ENCODE assay signal across 8 mouse cellular contexts in genomic region chr15:103248401-103249313, GRCm38 (mm10). TPM values are rescaled to one million over a fixed set of nuclear protein-coding genes. Genes with fewer than 3 reads are reported as not detected.
DNase-seq lines count a peak whose midpoint lies in the region; ATAC-seq and TF ChIP-seq lines count a peak whose summit lies in the region.

No protein-coding gene starts in this region.

- 0 out of 2 replicates have a peak, but pooled peaks have one; percentile 29 for ATAC-seq in frontal cortex, adult (ENCODE audit: low TSS enrichment)
- ATAC-seq in embryonic facial prominence, embryonic 13.5 days (ENCODE audit: insufficient number of reproducible peaks, insufficient read depth, low FRiP score, low TSS enrichment, low read depth): no peak
- ATAC-seq in intestine, postnatal 0 days: 0 out of 2 replicates have a peak, but pooled peaks have one; percentile 16
- ATAC-seq in neural tube, embryonic 13.5 days (ENCODE audit: low read depth): 0 out of 2 replicates have a peak, but pooled peaks have one; percentile 33

- H3K27me3 ChIP-seq in embryonic facial prominence, embryonic 13.5 days: no peaks in the 10 kb centered on the region
- H3K27me3 ChIP-seq in intestine, postnatal 0 days (replicated peaks; ENCODE audit: control insufficient read depth, insufficient read depth, low read length): no peaks in the 10 kb centered on the region
- no peaks in the 10 kb centered on the region for H3K27me3 ChIP-seq in neural tube, embryonic 13.5 days

- H3K36me3 ChIP-seq in embryonic facial prominence, embryonic 13.5 days: peaks cover 48% of the 10 kb centered on the region
- H3K36me3 ChIP-seq in intestine, postnatal 0 days (ENCODE audit: control insufficient read depth, insufficient read depth): peaks cover 44% of the 10 kb centered on the region
- peaks cover 51% of the 10 kb centered on the region for H3K36me3 ChIP-seq in neural tube, embryonic 13.5 days

- no peak for DNase-seq in frontal cortex, postnatal 14 days (ENCODE audit: low spot score in 2 of 2)
- DNase-seq in 3134 (ENCODE audit: extremely low read depth, insufficient read length, low spot score): peak; percentile 52
- no peak for DNase-seq in left cerebral cortex, adult 2 months (ENCODE audit: extremely low spot score in 1 of 2, low spot score in 2 of 2)
- DNase-seq in heart, postnatal 14 days: no peak

- intact Hi-C loops in left cerebral cortex, adult 2 months (cut with DNase I): loop anchor here (1.0 kb wide), 1 partner anchor 59 kb away; no protein-coding TSS in a partner anchor
- intact Hi-C loops in heart, postnatal 14 days (cut with DNase I): loop anchor here (2.0 kb wide), 1 partner anchor 58 kb away; no protein-coding TSS in a partner anchor

- no peak overlapping the region for H3K4me2 ChIP-seq in embryonic facial prominence, embryonic 13.5 days
- H3K4me2 ChIP-seq in intestine, postnatal 0 days (replicated peaks; ENCODE audit: low read depth): no peak overlapping the region
- no peak overlapping the region for H3K4me2 ChIP-seq in neural tube, embryonic 13.5 days

- H3K9me3 ChIP-seq in embryonic facial prominence, embryonic 13.5 days: no peaks in the 10 kb centered on the region
- H3K9me3 ChIP-seq in intestine, postnatal 0 days (ENCODE audit: control insufficient read depth): no peaks in the 10 kb centered on the region
- no peaks in the 10 kb centered on the region for H3K9me3 ChIP-seq in neural tube, embryonic 13.5 days

- peaks cover 9% of the 10 kb centered on the region for H3K4me1 ChIP-seq in embryonic facial prominence, embryonic 13.5 days
- H3K4me1 ChIP-seq in intestine, postnatal 0 days (replicated peaks; ENCODE audit: control insufficient read depth, insufficient read depth, low read length): no peaks in the 10 kb centered on the region
- peaks cover 14% of the 10 kb centered on the region for H3K4me1 ChIP-seq in neural tube, embryonic 13.5 days (replicated peaks)

- H3K27ac ChIP-seq in embryonic facial prominence, embryonic 13.5 days: peak overlapping the region; percentile 16; the same call in 1 of the 2 replicates
- no peak overlapping the region for H3K27ac ChIP-seq in intestine, postnatal 0 days (ENCODE audit: low read depth, low read length)
- no peak overlapping the region for H3K27ac ChIP-seq in neural tube, embryonic 13.5 days (replicated peaks)
- no peak overlapping the region for H3K27ac ChIP-seq in left cerebral cortex, adult 2 months

- H3K9ac ChIP-seq in embryonic facial prominence, embryonic 13.5 days: no peak overlapping the region
- no peak overlapping the region for H3K9ac ChIP-seq in intestine, postnatal 0 days (ENCODE audit: low read depth, low read length)
- H3K9ac ChIP-seq in neural tube, embryonic 13.5 days: no peak overlapping the region

- TF ChIP-seq CTCF in intestine, postnatal 0 days (IDR thresholded peaks at IDR 0.05; ENCODE audit: low read depth): no peak
- no peak for TF ChIP-seq CTCF in left cerebral cortex, adult 2 months (IDR thresholded peaks at IDR 0.05)

- WGBS in embryonic facial prominence, embryonic 13.5 days: 81% methylated on average over 28 of the region's 28 CpGs
- 80% methylated on average over 28 of the region's 28 CpGs for WGBS in intestine, postnatal 0 days
- WGBS in neural tube, embryonic 13.5 days: 82% methylated on average over 28 of the region's 28 CpGs

- H3K4me3 ChIP-seq in embryonic facial prominence, embryonic 13.5 days: no peak overlapping the region
- H3K4me3 ChIP-seq in intestine, postnatal 0 days (ENCODE audit: low read depth, low read length): no peak overlapping the region
- H3K4me3 ChIP-seq in neural tube, embryonic 13.5 days: no peak overlapping the region
- no peak overlapping the region for H3K4me3 ChIP-seq in left cerebral cortex, adult 2 months

RNA-seq across cellular contexts. Expression of gene Hnrnpa1, which starts 8.4 kb away (rescaled TPM):
- polyA plus RNA-seq in embryonic facial prominence, embryonic 13.5 days (2015; fragmentation: Nextera tagmentation; extraction: Ambion mirVana): 1,090 and 1,133 TPM in 2 replicates
- polyA plus RNA-seq in intestine, postnatal 0 days (2015; fragmentation: Nextera tagmentation; extraction: Ambion mirVana): 219 and 224 TPM in 2 replicates
- polyA plus RNA-seq in neural tube, embryonic 13.5 days (2015; fragmentation: Nextera tagmentation; extraction: Ambion mirVana): 784 and 805 TPM in 2 replicates
- total RNA-seq in left cerebral cortex, adult 2 months (2021): 100 to 1,000 TPM; 233 to 247 TPM
- 100 to 1,000 TPM; 174 to 180 TPM for total RNA-seq in heart, postnatal 14 days (2021)

RNA-seq across cellular contexts. Expression of gene Cbx5, which starts 9.0 kb away (rescaled TPM):
- polyA plus RNA-seq in embryonic facial prominence, embryonic 13.5 days (2015; fragmentation: Nextera tagmentation; extraction: Ambion mirVana): 137 and 142 TPM in 2 replicates
- 24.0 TPM in 2 replicates for polyA plus RNA-seq in intestine, postnatal 0 days (2015; fragmentation: Nextera tagmentation; extraction: Ambion mirVana)
- 104 and 116 TPM in 2 replicates for polyA plus RNA-seq in neural tube, embryonic 13.5 days (2015; fragmentation: Nextera tagmentation; extraction: Ambion mirVana)
- 100 to 1,000 TPM; 171 to 176 TPM for total RNA-seq in left cerebral cortex, adult 2 months (2021)
- 10 to 100 TPM; 54.6 to 65.4 TPM for total RNA-seq in heart, postnatal 14 days (2021)

RNA-seq across cellular contexts. Expression of gene Nfe2, which starts 9.5 kb away (rescaled TPM):
- polyA plus RNA-seq in embryonic facial prominence, embryonic 13.5 days (2015; fragmentation: Nextera tagmentation; extraction: Ambion mirVana): 2.4 and 2.9 TPM in 2 replicates
- polyA plus RNA-seq in intestine, postnatal 0 days (2015; fragmentation: Nextera tagmentation; extraction: Ambion mirVana): 0.82 and 0.90 TPM in 2 replicates
- 1.3 and 1.9 TPM in 2 replicates for polyA plus RNA-seq in neural tube, embryonic 13.5 days (2015; fragmentation: Nextera tagmentation; extraction: Ambion mirVana)
- total RNA-seq in left cerebral cortex, adult 2 months (2021): not detected
- total RNA-seq in heart, postnatal 14 days (2021): under 1 TPM; 0.60 to 0.83 TPM

RNA-seq across cellular contexts. Expression of gene Copz1, which starts 23.9 kb away (rescaled TPM):
- 254 and 287 TPM in 2 replicates for polyA plus RNA-seq in embryonic facial prominence, embryonic 13.5 days (2015; fragmentation: Nextera tagmentation; extraction: Ambion mirVana)
- polyA plus RNA-seq in intestine, postnatal 0 days (2015; fragmentation: Nextera tagmentation; extraction: Ambion mirVana): 248 and 253 TPM in 2 replicates
- polyA plus RNA-seq in neural tube, embryonic 13.5 days (2015; fragmentation: Nextera tagmentation; extraction: Ambion mirVana): 214 and 224 TPM in 2 replicates
- total RNA-seq in left cerebral cortex, adult 2 months (2021): 10 to 100 TPM; 85.5 to 93.0 TPM
- total RNA-seq in heart, postnatal 14 days (2021): 10 to 100 TPM; 58.9 to 63.6 TPM
